ENCODE assay signal across 7 mouse cellular contexts in the genomic region with DNA sequence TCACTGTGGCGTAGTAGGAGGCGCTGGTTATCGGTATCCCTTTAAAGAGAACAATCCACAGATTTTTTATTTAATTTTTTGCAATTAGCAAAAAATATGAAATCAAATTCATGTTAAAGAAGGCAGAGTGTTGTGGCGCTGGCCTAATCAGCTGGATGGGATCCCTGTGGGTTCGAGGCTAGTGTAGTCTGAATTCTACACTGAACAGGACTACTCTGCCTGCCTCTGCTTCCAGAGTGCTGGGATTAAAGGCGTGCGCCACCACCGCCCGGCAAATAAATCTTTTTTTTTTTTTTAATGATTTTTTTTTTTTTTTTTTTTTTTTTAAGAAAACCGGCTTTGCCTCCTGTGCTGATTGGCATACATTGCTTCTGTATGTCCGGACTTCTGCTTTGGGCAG. TPM values are rescaled to one million over a fixed set of nuclear protein-coding genes. Genes with fewer than 3 reads are reported as not detected.
DNase-seq lines count a peak whose midpoint lies in the region; ATAC-seq and TF ChIP-seq lines count a peak whose summit lies in the region.

No protein-coding gene starts in this region.

- H3K4me3 ChIP-seq in lung, adult 2 months (replicated peaks; ENCODE audit: extremely low read depth, low read depth, low read length) = peak overlapping the region; percentile 91
- H3K4me3 ChIP-seq in embryonic fibroblast, embryonic 13.5 days (ENCODE audit: insufficient read depth, low read length) = peak overlapping the region; percentile 62
- peak overlapping the region; percentile 87 for H3K4me3 ChIP-seq in limb, embryonic 10.5 days
- H3K4me3 ChIP-seq in neural tube, embryonic 15.5 days (replicated peaks) = peak overlapping the region; percentile 60

- H3K36me3 ChIP-seq in limb, embryonic 10.5 days = peaks cover 38% of the 10 kb centered on the region
- H3K36me3 ChIP-seq in neural tube, embryonic 15.5 days = peaks cover 30% of the 10 kb centered on the region

- peaks cover 14% of the 10 kb centered on the region for H3K9me3 ChIP-seq in limb, embryonic 10.5 days (replicated peaks)
- H3K9me3 ChIP-seq in neural tube, embryonic 15.5 days (replicated peaks) = peaks cover 21% of the 10 kb centered on the region; the same call in 1 of the 2 replicates

- peak overlapping the region; percentile 94 for H3K4me2 ChIP-seq in neural tube, embryonic 15.5 days

- ATAC-seq in neural tube, embryonic 15.5 days (ENCODE audit: low FRiP score) = no peak
- ATAC-seq in CD4-positive, CD25-positive, alpha-beta regulatory T cell, adult 4 months = no peak

- 0 out of 2 replicates have a peak, but pooled peaks cover 3% of the 10 kb centered on the region for H3K4me1 ChIP-seq in lung, adult 2 months (ENCODE audit: control insufficient read depth, insufficient read depth, low read length)
- H3K4me1 ChIP-seq in embryonic fibroblast, embryonic 13.5 days (ENCODE audit: control insufficient read depth, insufficient read depth, low read length) = no peaks in the 10 kb centered on the region
- H3K4me1 ChIP-seq in limb, embryonic 10.5 days = peaks cover 15% of the 10 kb centered on the region
- H3K4me1 ChIP-seq in neural tube, embryonic 15.5 days = peaks cover 13% of the 10 kb centered on the region

- no peak for DNase-seq in lung, adult 2 months
- no peak for DNase-seq in lung, postnatal 25 days (ENCODE audit: low spot score)
- DNase-seq in limb, embryonic 10.5 days (ENCODE audit: low spot score) = no peak
- no peak for DNase-seq in cerebellum, adult 11 months

- no peak overlapping the region for H3K27ac ChIP-seq in embryonic fibroblast, embryonic 13.5 days (ENCODE audit: insufficient read depth, low read length)
- peak overlapping the region; percentile 90 for H3K27ac ChIP-seq in limb, embryonic 10.5 days
- no peak overlapping the region for H3K27ac ChIP-seq in neural tube, embryonic 15.5 days (replicated peaks)

- no peak for TF ChIP-seq POLR2A in lung, adult 2 months (IDR thresholded peaks at IDR 0.05; ENCODE audit: borderline replicate concordance, extremely low read depth, low read depth, low read length)
- no peak for TF ChIP-seq POLR2A in embryonic fibroblast, embryonic 13.5 days (IDR thresholded peaks at IDR 0.05; ENCODE audit: low read depth, low read length)

- WGBS in lung, adult 2 months = 38% methylated on average over 11 of the region's 11 CpGs
- 63% methylated on average over 11 of the region's 11 CpGs for WGBS in limb, embryonic 10.5 days
- 45% methylated on average over 11 of the region's 11 CpGs for WGBS in neural tube, embryonic 15.5 days

- no peak for TF ChIP-seq CTCF in lung, adult 2 months (IDR thresholded peaks at IDR 0.05; ENCODE audit: insufficient read depth, low read length)
- TF ChIP-seq CTCF in embryonic fibroblast, embryonic 13.5 days (IDR thresholded peaks at IDR 0.05; ENCODE audit: borderline replicate concordance, insufficient read depth, low read length) = no peak

- H3K27me3 ChIP-seq in limb, embryonic 10.5 days (ENCODE audit: low read depth, poor library complexity, severe bottlenecking) = no peaks in the 10 kb centered on the region
- H3K27me3 ChIP-seq in neural tube, embryonic 15.5 days (replicated peaks) = no peaks in the 10 kb centered on the region

- peak overlapping the region; percentile 74 for H3K9ac ChIP-seq in neural tube, embryonic 15.5 days (replicated peaks)

RNA-seq across cellular contexts. Expression of gene 2210016F16Rik, which starts 0.7 kb away (rescaled TPM):
- 22.1 and 28.9 TPM in 2 replicates for polyA plus RNA-seq in lung, adult 2 months (2012; rRNA removed)
- polyA plus RNA-seq in embryonic fibroblast, embryonic 13.5 days (2011; ENCODE audit: insufficient read length, low read depth, missing spikeins) = 17.3 and 19.6 TPM in 2 replicates
- polyA plus RNA-seq in limb, embryonic 10.5 days (2016; fragmentation: Nextera tagmentation; extraction: Ambion mirVana) = 23.5 and 24.5 TPM in 2 replicates
- polyA plus RNA-seq in neural tube, embryonic 15.5 days (2015; fragmentation: Nextera tagmentation; extraction: Ambion mirVana) = 23.4 and 24.1 TPM in 2 replicates
- polyA plus RNA-seq in CD4-positive, CD25-positive, alpha-beta regulatory T cell, adult 4 months (2017; shearing (Covaris generic)) = 10 to 100 TPM; 11.7 to 15.1 TPM

RNA-seq across cellular contexts. Expression of gene Rmi1, which starts 17.7 kb away (rescaled TPM):
- polyA plus RNA-seq in lung, adult 2 months (2012; rRNA removed) = 8.7 and 9.7 TPM in 2 replicates
- 21.2 and 24.5 TPM in 2 replicates for polyA plus RNA-seq in embryonic fibroblast, embryonic 13.5 days (2011; ENCODE audit: insufficient read length, low read depth, missing spikeins)
- polyA plus RNA-seq in limb, embryonic 10.5 days (2016; fragmentation: Nextera tagmentation; extraction: Ambion mirVana) = 27.6 and 30.9 TPM in 2 replicates
- polyA plus RNA-seq in neural tube, embryonic 15.5 days (2015; fragmentation: Nextera tagmentation; extraction: Ambion mirVana) = 23.9 and 25.2 TPM in 2 replicates
- polyA plus RNA-seq in CD4-positive, CD25-positive, alpha-beta regulatory T cell, adult 4 months (2017; shearing (Covaris generic)) = 10 to 100 TPM; 21.0 to 23.5 TPM

RNA-seq across cellular contexts. Expression of gene Hnrnpk, which starts 18.8 kb away (rescaled TPM):
- polyA plus RNA-seq in lung, adult 2 months (2012; rRNA removed) = 192 and 290 TPM in 2 replicates
- 1,418 and 1,755 TPM in 2 replicates for polyA plus RNA-seq in embryonic fibroblast, embryonic 13.5 days (2011; ENCODE audit: insufficient read length, low read depth, missing spikeins)
- polyA plus RNA-seq in limb, embryonic 10.5 days (2016; fragmentation: Nextera tagmentation; extraction: Ambion mirVana) = 1,833 and 2,064 TPM in 2 replicates
- 1,138 and 1,207 TPM in 2 replicates for polyA plus RNA-seq in neural tube, embryonic 15.5 days (2015; fragmentation: Nextera tagmentation; extraction: Ambion mirVana)
- polyA plus RNA-seq in CD4-positive, CD25-positive, alpha-beta regulatory T cell, adult 4 months (2017; shearing (Covaris generic)) = 1,000 to 10,000 TPM; 2,078 to 2,363 TPM

RNA-seq across cellular contexts. Expression of gene Kif27, which starts 25.4 kb away (rescaled TPM):
- polyA plus RNA-seq in lung, adult 2 months (2012; rRNA removed) = 0.77 and 0.96 TPM in 2 replicates
- polyA plus RNA-seq in embryonic fibroblast, embryonic 13.5 days (2011; ENCODE audit: insufficient read length, low read depth, missing spikeins) = 0.15 and 0.44 TPM in 2 replicates
- polyA plus RNA-seq in limb, embryonic 10.5 days (2016; fragmentation: Nextera tagmentation; extraction: Ambion mirVana) = 0.58 and 0.78 TPM in 2 replicates
- polyA plus RNA-seq in neural tube, embryonic 15.5 days (2015; fragmentation: Nextera tagmentation; extraction: Ambion mirVana) = 1.3 and 2.0 TPM in 2 replicates
- polyA plus RNA-seq in CD4-positive, CD25-positive, alpha-beta regulatory T cell, adult 4 months (2017; shearing (Covaris generic)) = not detected
